Mouse (Mus musculus) liver, adult 2 months (tissue): ENCODE data around the gene Serf2. TPM values are rescaled to one million over a fixed set of nuclear protein-coding genes. Genes with fewer than 3 reads are reported as not detected.

ENCODE experiments used
- DNase-seq: peaks from one replicate; pipeline ENCODE4 v3.0.0-alpha.2; 2011; ENCODE audit warnings: low read depth, low spot score; ENCODE audit errors: extremely low read depth
- H3K27ac ChIP-seq: fragments of 200-500 bp; replicated peaks from 2 replicates; pipeline ENCODE4 v1.5.1; 2012; ENCODE audit warnings: low read depth, mild to moderate bottlenecking, control low read depth, inconsistent platforms, low read length; ENCODE audit not compliant: insufficient read depth
- H3K27me3 ChIP-seq: fragments of 200-500 bp; 2 replicates; pipeline ENCODE4 v1.6.1; 2012; ENCODE audit warnings: mild to moderate bottlenecking, moderate library complexity, low read length, inconsistent platforms; ENCODE audit not compliant: control insufficient read depth, insufficient read depth
- H3K36me3 ChIP-seq: fragments of 200-500 bp; 2 replicates; pipeline ENCODE4 v1.6.1; 2012; ENCODE audit warnings: low read length, inconsistent platforms; ENCODE audit not compliant: control insufficient read depth, insufficient read depth
- H3K4me1 ChIP-seq: fragments of 200-500 bp; 2 replicates; pipeline ENCODE4 v1.6.1; 2011; ENCODE audit warnings: low read length; ENCODE audit not compliant: control insufficient read depth, insufficient read depth
- H3K4me3 ChIP-seq: fragments of 200-500 bp; 2 replicates; pipeline ENCODE4 v1.5.1; 2011; ENCODE audit warnings: low read depth, mild to moderate bottlenecking, control low read depth, low read length, moderate library complexity; ENCODE audit not compliant: insufficient read depth
- H3K79me2 ChIP-seq: fragments of 200-500 bp; 2 replicates; pipeline ENCODE4 v1.6.1; 2012; ENCODE audit warnings: inconsistent platforms, mild to moderate bottlenecking, low read length, moderate library complexity; ENCODE audit not compliant: control insufficient read depth, insufficient read depth
- H3K9ac ChIP-seq: fragments of 200-500 bp; 2 replicates; pipeline ENCODE4 v1.6.1; 2012; ENCODE audit warnings: low read depth, mild to moderate bottlenecking, control low read depth, inconsistent platforms, low read length
- CTCF ChIP-seq: fragments of 200-500 bp; IDR thresholded peaks from 2 replicates; pipeline ENCODE4 v1.5.1; 2011; ENCODE audit warnings: low read depth, low read length, control low read depth
- POLR2A ChIP-seq: fragments of 200-500 bp; IDR thresholded peaks from 2 replicates; pipeline ENCODE4 v1.6.1; 2011; ENCODE audit warnings: low read length, control low read depth; ENCODE audit not compliant: insufficient read depth; ENCODE audit errors: extremely low read depth
- WGBS: fragments of 180-500 bp; shearing (Covaris S2); methylation state at CpG from one replicate; pipeline ENCODE4 v1.1.7; 2018; 5-methylcytosine and 5-hydroxymethylcytosine counted together
- polyA plus RNA-seq: library from polyadenylated mRNA; depleted of rRNA; stranded (reverse); fragments of >200 nt; gene quantifications from 2 replicates; pipeline ENCODE4 v1.2.3, GENCODE M21; 2012
- total RNA-seq: library from RNA; depleted of rRNA; stranded (reverse); fragments of >200 nt; gene quantifications from 2 replicates; pipeline ENCODE4 v1.2.3, GENCODE M21; 2014

Serf2 gene
- total and polyA plus RNA-seq, 2 experiments, result 81.7 to 211 TPM

GRCm38 (mm10) chr2:121425890-121426289 is 23.1 kb upstream of the Serf2 start:
- Histone ChIP-seq H3K4me1 (peaks cover 2% of the 10 kb centered on the region), H3K79me2 (peaks cover 3% of the 10 kb centered on the region; the same call in 1 of the 2 replicates), H3K36me3 (peaks cover 79% of the 10 kb centered on the region), H3K9ac (no peak overlapping the region), H3K27me3 (no peaks in the 10 kb centered on the region), H3K27ac (no peak overlapping the region), H3K4me3 (no peak overlapping the region)
- DNase-seq, result peak; percentile 7
- TF ChIP-seq CTCF (no peak), POLR2A (no peak)
- WGBS, result 96% methylated on average over 2 of the region's 2 CpGs

GRCm38 (mm10) chr2:121434854-121435253 is 14.1 kb upstream of the Serf2 start:
- whole genome bisulfite sequencing, result 85% methylated on average over 1 of the region's 1 CpGs
- H3K79me2 ChIP-seq, result no peaks in the 10 kb centered on the region
- no peaks in the 10 kb centered on the region for H3K27me3 ChIP-seq
- peaks cover 82% of the 10 kb centered on the region for H3K36me3 ChIP-seq
- H3K27ac ChIP-seq, result no peak overlapping the region
- TF ChIP-seq POLR2A (no peak), CTCF (peak; percentile 28; the same call in 1 of the 2 replicates)
- H3K9ac ChIP-seq, result no peak overlapping the region
- no peak overlapping the region for H3K4me3 ChIP-seq
- no peak for DNase-seq
- H3K4me1 ChIP-seq, result peaks cover under 1% of the 10 kb centered on the region; the same call in 1 of the 2 replicates

GRCm38 (mm10) chr2:121439746-121440145 is 9.2 kb upstream of the Serf2 start:
- DNase-seq, result peak; percentile 76
- H3K79me2 ChIP-seq, result no peaks in the 10 kb centered on the region
- H3K27ac ChIP-seq, result no peak overlapping the region
- WGBS, result 11% methylated on average over 4 of the region's 4 CpGs
- no peaks in the 10 kb centered on the region for H3K27me3 ChIP-seq
- H3K36me3 ChIP-seq, result peaks cover 38% of the 10 kb centered on the region
- TF ChIP-seq POLR2A (no peak), CTCF (no peak)
- no peak overlapping the region for H3K4me3 ChIP-seq
- peaks cover 12% of the 10 kb centered on the region; the same call in 1 of the 2 replicates for H3K4me1 ChIP-seq
- H3K9ac ChIP-seq, result no peak overlapping the region

DNA sequence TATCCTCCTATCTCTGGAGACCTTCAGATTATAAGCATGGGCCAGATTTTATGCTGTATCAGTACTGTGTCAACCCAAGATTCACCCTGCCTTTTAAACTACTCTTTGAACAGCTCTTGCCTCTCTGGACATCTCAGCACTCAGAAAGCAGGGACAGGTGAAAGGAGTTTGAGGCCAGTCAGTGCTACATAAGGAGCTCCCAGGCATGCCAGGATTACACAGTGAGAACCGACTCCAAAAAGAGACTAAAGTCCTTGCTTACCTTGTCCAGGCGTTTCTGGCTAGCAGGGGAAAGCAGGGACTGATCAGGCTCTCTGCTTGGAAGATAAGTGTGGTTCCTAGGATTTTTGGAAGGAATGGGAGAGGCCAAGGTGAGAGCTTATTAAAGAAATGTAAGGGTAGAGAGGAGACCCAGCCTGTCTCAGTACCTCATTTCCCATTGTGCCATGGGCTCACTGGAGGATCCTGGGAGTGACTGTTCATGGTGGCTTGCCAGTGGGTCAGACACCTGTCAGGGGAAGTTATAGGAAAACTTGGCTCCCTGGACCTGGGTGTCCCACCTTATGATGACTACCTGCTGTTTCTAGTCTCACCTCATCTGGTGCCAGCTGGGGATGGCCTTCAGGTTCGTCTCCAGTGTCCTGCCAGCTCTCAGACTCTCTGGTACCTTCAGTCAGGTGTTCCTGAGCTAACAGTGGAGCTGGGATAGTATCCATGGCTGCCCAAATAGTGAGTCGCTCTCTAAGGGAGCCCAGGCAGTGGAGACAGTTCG is 8.0 kb upstream of the Serf2 start:
- 46% methylated on average over 5 of the region's 5 CpGs for WGBS
- Histone ChIP-seq H3K4me1 (peaks cover 12% of the 10 kb centered on the region; the same call in 1 of the 2 replicates), H3K79me2 (no peaks in the 10 kb centered on the region), H3K27ac (no peak overlapping the region), H3K27me3 (no peaks in the 10 kb centered on the region), H3K9ac (no peak overlapping the region), H3K36me3 (peaks cover 27% of the 10 kb centered on the region), H3K4me3 (no peak overlapping the region)
- TF ChIP-seq CTCF, result no peak
- no peak for TF ChIP-seq POLR2A
- DNase-seq, result peak; percentile 71

DNA sequence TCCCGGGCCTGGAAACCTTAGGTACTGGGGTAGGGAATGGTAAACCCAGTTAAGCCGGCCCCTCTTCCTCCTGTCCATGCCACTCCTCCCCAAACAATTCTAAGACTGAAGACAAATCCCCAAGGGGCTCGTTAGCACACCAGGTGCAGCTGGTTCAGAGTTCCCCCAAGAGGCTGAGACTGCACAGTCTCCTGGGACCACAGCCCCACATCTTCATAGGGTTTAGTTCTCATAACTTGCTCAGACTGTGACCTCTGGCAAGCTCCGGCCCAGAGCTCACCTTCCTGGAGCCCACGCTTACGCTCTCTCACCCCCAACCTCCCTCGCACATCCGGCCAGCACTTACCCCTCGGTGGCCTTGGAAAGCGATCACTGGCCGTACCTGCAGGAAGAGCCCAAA is 7.2 kb upstream of the Serf2 start:
- H3K27ac ChIP-seq, result no peak overlapping the region
- WGBS, result 17% methylated on average over 11 of the region's 11 CpGs
- H3K4me1 ChIP-seq, result peaks cover 12% of the 10 kb centered on the region; the same call in 1 of the 2 replicates
- no peaks in the 10 kb centered on the region for H3K79me2 ChIP-seq
- H3K4me3 ChIP-seq, result peak overlapping the region; percentile 54; the same call in 1 of the 2 replicates
- peak overlapping the region; percentile 53; the same call in 1 of the 2 replicates for H3K9ac ChIP-seq
- DNase-seq, result no peak
- TF ChIP-seq POLR2A (no peak), CTCF (no peak)
- H3K36me3 ChIP-seq, result peaks cover 22% of the 10 kb centered on the region
- H3K27me3 ChIP-seq, result no peaks in the 10 kb centered on the region
